Mouse (Mus musculus): ENCODE results near the gene Gdf15. TPM values are rescaled to one million over a fixed set of nuclear protein-coding genes. Genes with fewer than 3 reads are reported as not detected.

Gene Gdf15
- polyA plus RNA-seq, 1 experiment = 3.1 TPM

- Histone ChIP-seq H3K4me1 (ENCODE audit: control insufficient read depth, insufficient read depth, low read length) (no peaks in the 10 kb centered on the region), H3K4me3 (ENCODE audit: insufficient read depth, low read length) (no peak overlapping the region), H3K27ac (ENCODE audit: insufficient read depth, low read length) (no peak overlapping the region)
- no peak for TF ChIP-seq CTCF (IDR thresholded peaks at IDR 0.05; ENCODE audit: borderline replicate concordance, insufficient read depth, low read length)
Observed at GRCm38 (mm10) chr8:70583476-70584387, 48.5 kb downstream of the Gdf15 start.

Other genes starting within 250 kb of the Gdf15 start
- gene Crtc1, start 192.9 kb downstream of the Gdf15 start, polyA plus RNA-seq (2011; ENCODE audit: insufficient read length, low read depth, missing spikeins) = 13.7 and 15.6 TPM in 2 replicates
- gene Klhl26, start 155.5 kb downstream of the Gdf15 start, polyA plus RNA-seq (2011; ENCODE audit: insufficient read length, low read depth, missing spikeins) = 21.4 and 31.7 TPM in 2 replicates
- gene Tmem59l, start 145.1 kb downstream of the Gdf15 start, polyA plus RNA-seq (2011; ENCODE audit: insufficient read length, low read depth, missing spikeins) = 0.58 and 1.5 TPM in 2 replicates
- gene Crlf1, start 139.3 kb downstream of the Gdf15 start, polyA plus RNA-seq (2011; ENCODE audit: insufficient read length, low read depth, missing spikeins) = 215 and 351 TPM in 2 replicates
- gene Rex1bd, start 125.7 kb downstream of the Gdf15 start, polyA plus RNA-seq (2011; ENCODE audit: insufficient read length, low read depth, missing spikeins) = 29.9 and 46.6 TPM in 2 replicates
- gene Uba52, start 121.7 kb downstream of the Gdf15 start, polyA plus RNA-seq (2011; ENCODE audit: insufficient read length, low read depth, missing spikeins) = 547 and 589 TPM in 2 replicates
- 105 and 110 TPM in 2 replicates for gene Fkbp8, start 104.7 kb downstream of the Gdf15 start, polyA plus RNA-seq (2011; ENCODE audit: insufficient read length, low read depth, missing spikeins)
- 35.5 and 37.0 TPM in 2 replicates for gene Kxd1, start 104.5 kb downstream of the Gdf15 start, polyA plus RNA-seq (2011; ENCODE audit: insufficient read length, low read depth, missing spikeins)
- 16.1 and 20.4 TPM in 2 replicates for gene Ell, start 93.0 kb downstream of the Gdf15 start, polyA plus RNA-seq (2011; ENCODE audit: insufficient read length, low read depth, missing spikeins)
- gene Isyna1, start 38.1 kb downstream of the Gdf15 start, polyA plus RNA-seq (2011; ENCODE audit: insufficient read length, low read depth, missing spikeins) = 17.9 and 18.6 TPM in 2 replicates
- gene Ssbp4, start 23.6 kb downstream of the Gdf15 start, polyA plus RNA-seq (2011; ENCODE audit: insufficient read length, low read depth, missing spikeins) = 44.7 and 50.7 TPM in 2 replicates
- 0.46 TPM in 1 of 2 replicates, not detected in the other for gene Lrrc25, start 16.3 kb downstream of the Gdf15 start, polyA plus RNA-seq (2011; ENCODE audit: insufficient read length, low read depth, missing spikeins)
- gene Pgpep1, start 27.9 kb upstream of the Gdf15 start, polyA plus RNA-seq (2011; ENCODE audit: insufficient read length, low read depth, missing spikeins) = 53.7 and 54.3 TPM in 2 replicates
- gene Lsm4, start 40.8 kb upstream of the Gdf15 start, polyA plus RNA-seq (2011; ENCODE audit: insufficient read length, low read depth, missing spikeins) = 54.9 and 60.2 TPM in 2 replicates
- 82.2 and 90.6 TPM in 2 replicates for gene Jund, start 66.5 kb upstream of the Gdf15 start, polyA plus RNA-seq (2011; ENCODE audit: insufficient read length, low read depth, missing spikeins)
- not detected in 2 replicates for gene Iqcn, start 71.0 kb upstream of the Gdf15 start, polyA plus RNA-seq (2011; ENCODE audit: insufficient read length, low read depth, missing spikeins)
- gene Gm3336, start 86.1 kb upstream of the Gdf15 start, polyA plus RNA-seq (2011; ENCODE audit: insufficient read length, low read depth, missing spikeins) = not detected in 2 replicates
- not detected in 2 replicates for gene Pde4c, start 91.3 kb upstream of the Gdf15 start, polyA plus RNA-seq (2011; ENCODE audit: insufficient read length, low read depth, missing spikeins)
- gene Rab3a, start 122.2 kb upstream of the Gdf15 start, polyA plus RNA-seq (2011; ENCODE audit: insufficient read length, low read depth, missing spikeins) = 8.6 and 10.2 TPM in 2 replicates
- 29.1 and 32.6 TPM in 2 replicates for gene Mpv17l2, start 128.5 kb upstream of the Gdf15 start, polyA plus RNA-seq (2011; ENCODE audit: insufficient read length, low read depth, missing spikeins)
- gene Pik3r2, start 144.3 kb upstream of the Gdf15 start, polyA plus RNA-seq (2011; ENCODE audit: insufficient read length, low read depth, missing spikeins) = 42.8 and 43.5 TPM in 2 replicates
- gene Mast3, start 172.6 kb upstream of the Gdf15 start, polyA plus RNA-seq (2011; ENCODE audit: insufficient read length, low read depth, missing spikeins) = 12.6 and 13.1 TPM in 2 replicates
- gene Il12rb1, start 176.0 kb upstream of the Gdf15 start, polyA plus RNA-seq (2011; ENCODE audit: insufficient read length, low read depth, missing spikeins) = 1.1 TPM in 1 of 2 replicates, not detected in the other
- 4.4 and 4.5 TPM in 2 replicates for gene Arrdc2, start 207.3 kb upstream of the Gdf15 start, polyA plus RNA-seq (2011; ENCODE audit: insufficient read length, low read depth, missing spikeins)
- gene Kcnn1, start 230.8 kb upstream of the Gdf15 start, polyA plus RNA-seq (2011; ENCODE audit: insufficient read length, low read depth, missing spikeins) = 1.7 and 2.7 TPM in 2 replicates
- gene Ccdc124, start 241.5 kb upstream of the Gdf15 start, polyA plus RNA-seq (2011; ENCODE audit: insufficient read length, low read depth, missing spikeins) = 31.1 and 32.3 TPM in 2 replicates